26 mouse cellular contexts compared by ENCODE assay signal in genomic region chr5:150083190-150083589, GRCm38 (mm10). TPM values are rescaled to one million over a fixed set of nuclear protein-coding genes. Genes with fewer than 3 reads are reported as not detected.
DNase-seq lines count a peak whose midpoint lies in the region; ATAC-seq and TF ChIP-seq lines count a peak whose summit lies in the region.
"Had no signal": no experiment of that assay in that cellular context is flagged by ENCODE, and none has a peak within 500 bp of the region (broad histone marks: within the 10 kb centered on the region; RNA-seq: fewer than 3 reads in every experiment).

No protein-coding gene starts in this region.

- H3K27me3 ChIP-seq in E14TG2a.4 (ENCODE audit: insufficient read depth, low read length) = no peaks in the 10 kb centered on the region
- no peaks in the 10 kb centered on the region for H3K27me3 ChIP-seq in stomach, embryonic 14.5 days (ENCODE audit: control insufficient read depth, insufficient read depth, low read length)
- H3K27me3 ChIP-seq: embryonic facial prominence, embryonic 13.5 days; forebrain, embryonic 15.5 days; hindbrain, embryonic 13.5 days; limb, embryonic 12.5 days; liver, embryonic 15.5 days had no signal

- no peaks in the 10 kb centered on the region for H3K36me3 ChIP-seq in E14TG2a.4 (ENCODE audit: insufficient read depth, low read length)
- no peaks in the 10 kb centered on the region for H3K36me3 ChIP-seq in stomach, embryonic 14.5 days (ENCODE audit: control insufficient read depth, insufficient read depth, low read length)
- H3K36me3 ChIP-seq: embryonic facial prominence, embryonic 13.5 days; forebrain, embryonic 10.5 days; forebrain, embryonic 15.5 days; hindbrain, embryonic 13.5 days; limb, embryonic 12.5 days; liver, embryonic 15.5 days had no signal

- peak; percentile 7 to 45 for DNase-seq in lung, adult 18-20 months
- no peak for DNase-seq in lung, postnatal 10 days
- peak; percentile 64 for DNase-seq in R1 (ENCODE audit: low read depth, low spot score)
- DNase-seq in layer of hippocampus, postnatal 25 days (ENCODE audit: extremely low spot score in 1 of 2, low spot score in 1 of 2) = no peak
- no peak for DNase-seq in urinary bladder, postnatal 4 days (ENCODE audit: low spot score in 2 of 2)
- DNase-seq: adrenal gland, postnatal 25 days; cerebellum, adult 11-12 months; cerebellum, adult 9-11 months; gastrocnemius, postnatal 25 days; heart, adult 11 months; heart, postnatal 36 days; kidney, adult 2 months; kidney, postnatal 4 days; midbrain, embryonic 14.5 days; thymus, postnatal 14 days had no signal

- peaks cover 20% of the 10 kb centered on the region for H3K9me3 ChIP-seq in E14TG2a.4 (ENCODE audit: low read length)
- 0 out of 2 replicates have a peak, but pooled peaks cover 6% of the 10 kb centered on the region for H3K9me3 ChIP-seq in stomach, embryonic 14.5 days (ENCODE audit: control insufficient read depth, low read depth, low read length)
- H3K9me3 ChIP-seq: embryonic facial prominence, embryonic 13.5 days; forebrain, embryonic 10.5 days; forebrain, embryonic 15.5 days; hindbrain, embryonic 13.5 days; limb, embryonic 12.5 days; liver, embryonic 15.5 days had no signal

- peak; percentile 85 for ATAC-seq in stomach, embryonic 14.5 days (ENCODE audit: insufficient number of reproducible peaks, insufficient read depth, low FRiP score, low read depth)
- ATAC-seq: CD4-positive, CD25-positive, alpha-beta regulatory T cell, adult 4 months; forebrain, embryonic 15.5 days had no signal

- H3K4me2 ChIP-seq in stomach, embryonic 14.5 days (replicated peaks; ENCODE audit: low read depth, low read length) = no peak overlapping the region
- H3K4me2 ChIP-seq: embryonic facial prominence, embryonic 13.5 days; forebrain, embryonic 15.5 days; heart, embryonic 11.5 days; hindbrain, embryonic 13.5 days; limb, embryonic 12.5 days; liver, embryonic 15.5 days had no signal

- no peak for TF ChIP-seq CTCF in E14TG2a.4 (conservative IDR thresholded peaks at IDR 0.05; ENCODE audit: low read length)

- WGBS in stomach, embryonic 14.5 days = 53% methylated on average over 5 of the region's 5 CpGs

- H3K4me3 ChIP-seq in E14TG2a.4 (replicated peaks; ENCODE audit: low read length) = 0 out of 2 replicates have a peak overlapping the region, but pooled peaks have one; percentile 7
- no peak overlapping the region for H3K4me3 ChIP-seq in stomach, embryonic 14.5 days (ENCODE audit: low read depth, low read length)
- H3K4me3 ChIP-seq: embryonic facial prominence, embryonic 13.5 days; forebrain, embryonic 10.5 days; forebrain, embryonic 15.5 days; hindbrain, embryonic 13.5 days; limb, embryonic 12.5 days; liver, embryonic 15.5 days had no signal

- no peak overlapping the region for H3K9ac ChIP-seq in stomach, embryonic 14.5 days (replicated peaks; ENCODE audit: low read depth, low read length)
- H3K9ac ChIP-seq: embryonic facial prominence, embryonic 13.5 days; forebrain, embryonic 15.5 days; hindbrain, embryonic 13.5 days; limb, embryonic 12.5 days; liver, embryonic 15.5 days had no signal

- H3K4me1 ChIP-seq in E14TG2a.4 (replicated peaks; ENCODE audit: low read depth, low read length) = peaks cover 40% of the 10 kb centered on the region
- H3K4me1 ChIP-seq in stomach, embryonic 14.5 days (ENCODE audit: control insufficient read depth, insufficient read depth, low read length) = peaks cover 6% of the 10 kb centered on the region; the same call in 1 of the 2 replicates
- H3K4me1 ChIP-seq: liver, embryonic 15.5 days had no signal

- H3K27ac ChIP-seq in stomach, embryonic 14.5 days (ENCODE audit: low read length) = no peak overlapping the region
- H3K27ac ChIP-seq: embryonic facial prominence, embryonic 13.5 days; forebrain, embryonic 10.5 days; forebrain, embryonic 15.5 days; hindbrain, embryonic 13.5 days; kidney, postnatal 0 days; limb, embryonic 12.5 days; liver, embryonic 15.5 days had no signal

RNA-seq across cellular contexts. Expression of gene Fry, which starts 35.3 kb away (rescaled TPM):
- polyA plus RNA-seq in stomach, embryonic 14.5 days (2014; fragmentation: Nextera tagmentation; extraction: Ambion mirVana) = 14.1 and 15.2 TPM in 2 replicates
- 100 to 1,000 TPM; 195 to 242 TPM for total RNA-seq in layer of hippocampus, postnatal 25 days (2021)

Comparison
In these comparisons a context has a peak if more than half of its experiments do, and no peak if none do; other contexts are left out.
1. DNase-seq: peak in lung, adult 18-20 months (2 of 2) and R1 (single experiment); none in lung, postnatal 10 days (single experiment), layer of hippocampus, postnatal 25 days (0 of 2) and urinary bladder, postnatal 4 days (0 of 2).